Mouse (Mus musculus): ENCODE results near the gene Zfand3. TPM values are rescaled to one million over a fixed set of nuclear protein-coding genes. Genes with fewer than 3 reads are reported as not detected.

The Zfand3 gene
- total RNA-seq, 2 experiments from 2014 or later = 110 to 117 TPM

- peak; percentile 8 for DNase-seq
Observed at GRCm38 (mm10) chr17:30194091-30194490, 189.6 kb downstream of the Zfand3 start.

DNA sequence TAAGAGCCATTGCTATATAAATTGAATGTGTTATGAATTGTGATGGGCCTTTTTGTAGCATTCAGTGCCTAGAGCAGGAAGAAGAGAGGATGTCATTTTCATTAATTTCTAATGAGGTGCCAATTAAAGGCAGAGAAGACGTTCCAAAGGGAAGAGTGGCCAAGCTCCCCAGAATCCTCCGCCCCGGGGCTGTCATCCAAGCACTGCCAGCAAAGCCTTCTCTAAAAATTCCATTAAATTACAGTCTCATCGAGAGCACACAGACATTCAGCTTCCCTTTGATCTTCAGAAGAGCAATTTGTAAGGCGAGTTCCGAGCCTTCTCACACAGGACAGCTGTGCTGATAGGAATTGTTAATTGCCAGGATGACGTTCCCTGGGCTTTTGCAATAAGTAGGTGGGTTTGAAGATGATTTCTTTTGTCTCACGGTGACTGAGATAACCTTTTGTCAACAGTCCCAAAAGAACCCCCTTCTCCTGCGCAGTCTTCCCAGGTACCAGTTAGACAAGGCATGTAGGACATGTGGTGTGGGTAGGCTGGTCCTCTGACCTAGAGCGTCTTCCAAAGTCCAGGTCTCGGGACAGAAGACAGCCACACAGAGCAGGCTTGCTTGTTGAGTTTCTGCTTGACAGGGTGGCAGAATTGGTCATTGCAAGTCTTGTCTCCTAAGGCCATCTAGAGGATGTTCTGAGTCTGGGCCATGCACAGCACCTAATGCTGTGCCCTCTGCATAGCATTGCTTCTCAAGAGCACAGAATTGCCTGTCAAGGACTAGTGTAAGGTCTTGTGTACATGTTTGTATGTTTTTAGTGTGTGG is 190.3 kb downstream of the Zfand3 start:
- peak; percentile 20 for DNase-seq

DNA sequence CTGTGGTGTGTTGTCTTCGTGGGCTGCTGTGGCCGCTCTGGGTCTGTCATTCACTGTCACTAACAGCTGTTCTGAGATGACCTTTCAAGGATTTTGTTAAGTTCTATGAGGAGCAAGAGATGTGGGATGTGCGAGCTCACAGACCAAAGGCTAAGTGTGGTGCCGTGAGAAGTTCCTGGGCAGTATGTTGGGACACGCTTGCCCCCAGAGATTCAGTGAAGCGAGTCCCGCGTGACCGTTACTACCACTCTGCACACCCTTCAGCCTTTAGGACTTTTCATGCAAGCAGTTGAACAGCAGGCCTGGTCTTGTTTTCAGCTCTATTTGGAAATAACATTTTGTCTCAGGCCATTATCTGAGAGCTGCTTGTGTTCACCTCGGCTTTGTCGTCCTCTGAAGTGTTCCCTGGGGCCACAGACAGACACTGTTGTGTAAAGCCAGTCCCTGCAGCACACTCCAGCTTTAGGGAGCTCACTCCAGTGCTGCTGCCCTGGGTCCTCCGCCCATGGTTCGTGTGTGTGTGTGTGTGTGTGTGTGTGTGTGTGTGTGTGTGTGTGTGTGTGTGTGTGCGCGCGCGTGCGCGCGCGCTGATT is 191.2 kb downstream of the Zfand3 start:
- DNase-seq = peak; percentile 10

DNA sequence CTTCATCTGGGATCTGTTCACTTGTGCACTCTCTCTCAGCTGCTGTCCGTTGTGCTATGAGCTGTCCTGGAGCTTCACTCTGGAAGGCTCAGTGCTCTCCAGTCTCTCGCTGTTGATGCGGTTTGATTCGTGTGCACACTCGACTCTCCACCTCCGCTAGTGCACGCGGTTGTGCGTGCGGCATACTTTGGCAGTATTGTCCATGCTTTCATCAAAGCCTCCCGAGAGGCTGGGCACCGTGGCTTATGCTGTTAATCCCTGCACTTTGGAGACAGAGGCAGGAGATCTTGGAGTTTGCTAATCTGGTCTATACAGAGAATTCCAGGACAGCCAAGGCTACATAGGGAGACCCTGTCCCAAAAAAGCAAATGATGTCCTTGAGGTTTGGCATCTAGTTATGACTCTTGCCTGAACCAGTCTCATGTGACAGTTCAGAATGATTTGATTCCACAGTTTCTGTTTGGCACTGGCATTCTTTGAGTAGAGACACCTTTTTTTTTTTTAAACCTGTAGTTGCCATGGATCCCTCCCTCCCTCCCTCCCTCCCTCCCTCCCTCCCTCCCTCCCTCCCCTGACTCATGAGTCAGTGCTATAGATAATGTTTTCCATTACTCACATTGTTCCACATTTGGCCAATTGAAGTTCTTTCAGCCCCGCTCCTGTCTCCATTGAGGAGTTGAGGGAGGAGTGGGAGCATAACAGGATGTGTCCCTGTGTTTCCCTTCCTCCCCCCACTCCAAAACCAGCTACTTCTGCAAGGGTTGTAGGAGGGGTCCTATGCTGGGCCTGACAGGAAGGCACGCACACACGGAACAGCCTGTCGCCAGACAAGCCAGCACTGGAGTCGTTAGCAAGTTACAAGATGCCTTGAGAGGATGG is 192.1 kb downstream of the Zfand3 start:
- peak; percentile 35 for DNase-seq

DNA sequence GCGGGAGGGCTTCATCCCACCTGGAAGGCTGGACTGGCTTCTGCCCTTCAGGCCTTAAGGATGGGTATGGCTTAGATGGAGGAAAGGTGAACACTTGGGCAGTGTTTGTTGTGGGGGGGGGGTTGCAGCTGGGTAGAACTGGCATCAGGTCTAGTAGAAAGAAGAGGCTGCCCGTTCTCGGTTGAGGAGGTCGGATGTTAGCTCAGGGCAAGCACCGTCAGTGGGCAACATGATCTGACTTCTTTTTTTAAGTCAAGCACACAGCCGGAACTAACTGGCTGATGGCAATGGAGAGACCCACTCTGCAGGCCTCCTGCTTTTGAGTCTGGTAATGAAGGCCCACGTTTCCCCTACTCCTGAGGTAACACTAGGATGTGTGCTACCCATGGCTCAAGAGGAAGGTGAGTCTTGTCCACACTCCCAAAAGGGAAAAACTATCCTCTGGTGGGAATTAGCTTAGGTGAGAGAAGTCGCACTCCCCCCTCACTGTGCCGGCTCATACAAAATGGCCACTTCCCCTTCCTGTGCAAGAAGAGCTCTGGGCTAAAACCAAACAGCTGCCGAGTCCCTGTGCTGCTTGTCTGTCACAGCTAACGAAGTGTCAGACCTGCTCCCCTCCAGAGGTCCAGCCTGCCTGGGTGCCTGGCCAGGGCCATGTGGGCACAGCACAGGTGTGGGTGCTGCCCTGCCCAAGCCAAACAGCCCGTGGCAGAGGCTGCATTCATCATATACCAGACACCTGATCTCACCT is 192.9 kb downstream of the Zfand3 start:
- DNase-seq = peak; percentile 13

DNA sequence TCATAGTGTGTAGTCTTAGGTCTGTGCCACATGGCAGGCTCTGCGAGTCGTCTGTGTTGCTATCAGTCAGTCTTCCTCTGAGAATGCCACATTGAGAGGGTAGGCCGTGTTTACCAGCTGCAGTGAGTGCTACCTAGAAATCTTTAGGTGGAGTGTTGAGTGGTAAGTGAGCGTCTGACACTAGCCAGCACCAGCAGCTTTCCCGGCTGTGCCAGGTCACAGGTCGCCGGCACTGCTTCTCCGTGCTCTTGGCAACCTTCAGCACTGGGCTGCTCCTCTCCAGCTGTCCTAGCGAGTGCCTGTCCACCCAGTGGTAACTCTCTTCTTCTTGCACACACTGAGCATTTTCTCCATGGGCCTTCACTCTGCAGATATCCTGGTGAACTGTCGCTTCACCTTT is 193.9 kb downstream of the Zfand3 start:
- no peak for DNase-seq

GRCm38 (mm10) chr17:30199374-30200247 is 195.1 kb downstream of the Zfand3 start:
- no peak for DNase-seq

- no peak for DNase-seq
Observed at GRCm38 (mm10) chr17:30200283-30200682, 195.8 kb downstream of the Zfand3 start.

DNA sequence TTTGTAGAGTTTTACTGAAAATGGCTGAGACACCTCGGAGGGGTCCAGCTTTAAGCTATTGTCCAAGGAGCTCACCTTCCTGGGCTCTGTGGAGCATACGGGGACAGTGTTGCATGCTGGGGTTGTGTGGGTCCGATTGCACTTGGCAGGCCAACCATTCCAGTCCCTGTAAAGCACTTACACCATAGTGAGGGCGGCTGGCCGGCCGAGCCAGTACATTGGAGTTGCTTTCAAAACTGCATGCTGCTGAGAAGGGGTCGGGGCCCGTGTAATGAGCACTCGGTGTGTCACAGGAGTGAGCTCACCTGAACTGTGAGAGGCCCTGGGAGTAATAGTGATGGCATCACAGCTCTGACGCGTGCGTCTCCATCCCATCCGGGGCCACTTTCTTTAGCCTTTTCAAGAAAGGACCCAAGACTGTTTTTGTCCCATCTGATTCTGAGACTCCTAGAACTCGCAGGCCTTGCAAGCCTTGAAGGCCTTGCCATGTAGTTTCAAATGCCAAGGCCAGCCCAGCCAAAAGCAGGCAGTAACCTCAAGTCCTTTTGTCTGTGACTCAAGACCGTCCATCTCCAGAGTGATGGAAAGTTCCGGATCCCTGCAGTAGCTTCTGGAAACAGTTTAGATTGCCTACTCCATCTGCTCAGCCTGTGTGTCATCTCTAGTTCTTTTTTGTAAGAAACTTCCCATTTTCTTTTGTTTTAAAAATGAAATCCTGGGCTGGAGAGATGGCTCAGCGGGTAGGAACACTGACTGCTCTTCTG is 200.7 kb downstream of the Zfand3 start:
- DNase-seq = peak; percentile 69

DNA sequence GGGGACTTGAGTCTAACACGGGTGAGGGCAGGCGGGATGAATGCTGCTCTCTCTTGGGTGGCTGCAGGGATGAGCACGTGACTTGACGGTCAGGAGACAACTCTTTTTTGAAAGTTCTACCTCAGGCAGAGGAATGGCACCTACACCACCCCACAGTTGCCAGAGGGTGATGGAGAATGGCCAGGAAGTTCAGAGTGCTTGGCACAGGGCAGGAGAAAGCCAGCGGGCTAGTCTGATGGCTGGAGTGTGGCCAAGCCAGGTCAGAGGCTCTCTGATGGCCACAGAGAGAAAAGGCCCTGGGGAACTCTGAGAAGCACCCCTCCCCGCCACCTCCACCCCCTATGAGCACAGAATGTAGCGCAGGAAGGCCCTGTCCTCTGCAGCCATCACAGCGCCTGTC is 205.7 kb downstream of the Zfand3 start:
- no peak for DNase-seq

- DNase-seq = no peak
Observed at GRCm38 (mm10) chr17:30210936-30211335, 206.4 kb downstream of the Zfand3 start.

GRCm38 (mm10) chr17:30212647-30213046 is 208.1 kb downstream of the Zfand3 start:
- no peak for DNase-seq

DNA sequence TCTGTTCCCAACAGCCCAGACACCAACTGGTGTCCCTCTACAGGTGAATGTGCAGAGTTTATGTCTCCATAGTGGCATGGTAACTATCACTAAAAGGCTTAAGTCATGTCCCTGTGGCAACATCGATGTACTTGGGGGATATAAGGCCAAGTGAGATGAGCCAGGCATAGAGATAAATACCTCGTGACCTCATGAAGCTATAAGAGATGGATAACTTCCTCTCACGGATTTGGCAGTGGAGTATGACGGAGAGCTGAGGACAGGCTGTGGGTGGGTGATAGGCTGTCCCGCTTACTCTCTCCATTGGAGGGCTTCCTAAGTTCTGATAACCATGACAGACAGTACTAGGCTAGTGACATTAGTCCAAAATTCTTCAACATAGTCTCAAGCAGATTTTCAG is 208.8 kb downstream of the Zfand3 start:
- DNase-seq = no peak

- no peak for DNase-seq
Observed at GRCm38 (mm10) chr17:30214393-30214792, 209.9 kb downstream of the Zfand3 start.

GRCm38 (mm10) chr17:30215741-30216140 is 211.2 kb downstream of the Zfand3 start:
- DNase-seq = peak; percentile 59

DNA sequence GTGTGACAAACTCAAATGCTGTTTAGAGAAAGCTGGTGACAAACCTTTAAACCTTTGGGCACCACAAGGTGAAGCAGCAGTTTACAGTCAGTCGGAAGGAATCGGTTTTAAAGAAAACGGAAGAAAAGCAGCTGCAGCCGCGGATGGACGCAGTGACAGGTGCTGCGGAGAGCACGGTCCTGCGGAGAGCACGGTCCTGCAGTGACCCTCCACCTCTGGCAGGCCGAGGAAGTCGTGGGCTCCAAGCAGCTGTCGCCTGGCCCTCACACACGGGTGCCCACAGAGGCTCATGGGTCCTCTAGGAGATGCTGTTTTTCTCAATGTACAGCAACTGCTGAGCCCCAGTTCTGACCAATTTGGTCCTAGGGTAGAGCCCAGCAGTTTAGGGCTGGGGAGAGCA is 217.1 kb downstream of the Zfand3 start:
- DNase-seq = no peak

GRCm38 (mm10) chr17:30222361-30222760 is 217.8 kb downstream of the Zfand3 start:
- DNase-seq = no peak

- no peak for DNase-seq
Observed at GRCm38 (mm10) chr17:30222837-30223236, 218.3 kb downstream of the Zfand3 start.

DNA sequence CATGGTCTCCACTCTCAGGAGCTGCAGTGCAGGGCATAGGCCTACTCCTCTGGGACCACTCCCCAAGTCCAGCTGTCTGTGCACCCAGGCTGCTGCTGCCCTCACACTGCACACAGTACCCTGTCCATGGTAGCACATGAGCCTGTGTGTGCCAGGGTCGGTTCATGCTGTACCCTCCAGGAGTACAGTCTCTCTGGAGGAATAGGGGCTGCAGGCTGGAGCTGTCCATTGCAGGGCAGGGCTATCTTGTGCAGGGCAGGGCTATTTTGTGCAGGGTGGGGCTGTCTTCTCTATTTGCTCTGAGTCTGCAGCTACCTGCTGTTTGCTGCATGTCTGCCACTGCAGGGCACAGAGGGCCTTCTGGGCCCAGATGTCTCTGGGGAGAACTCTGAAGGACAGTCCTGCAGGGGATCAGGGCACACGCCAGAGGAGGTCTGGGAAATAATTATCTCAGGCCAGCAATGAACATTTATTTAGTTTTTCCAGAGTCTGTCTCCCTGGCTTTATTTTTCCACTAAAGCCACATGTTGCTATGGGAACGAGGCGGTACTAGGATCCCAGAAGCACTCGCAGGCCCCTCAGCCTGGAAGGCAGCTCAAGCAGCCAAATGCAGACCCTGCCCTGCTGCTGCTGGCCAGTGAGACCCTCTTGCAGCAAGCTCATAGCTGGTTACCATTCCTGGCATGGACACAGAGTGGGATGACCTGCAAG is 220.7 kb downstream of the Zfand3 start:
- no peak for DNase-seq

Data from adrenal gland, postnatal 10 days (tissue).